Mouse (Mus musculus): ENCODE data around the gene Ppil3.

DNA sequence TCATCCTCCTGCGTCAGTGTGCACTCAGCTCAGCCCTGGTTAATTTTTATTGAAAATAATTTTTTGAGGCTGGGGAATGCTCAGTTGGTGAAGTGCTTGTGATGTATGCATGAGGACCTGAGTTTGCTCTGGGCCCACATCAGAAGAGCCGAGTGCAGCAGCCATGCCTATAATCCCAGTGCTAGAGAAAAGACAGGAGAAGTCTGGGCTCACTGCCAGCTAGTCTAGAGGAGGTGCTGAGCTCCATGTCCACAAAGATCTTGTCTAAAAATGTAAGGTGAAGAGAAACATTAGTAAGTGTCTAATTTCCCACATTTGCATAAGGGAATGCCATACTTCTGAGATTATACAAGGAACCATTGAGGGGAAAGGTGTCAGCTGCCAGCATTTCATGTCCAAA is 13.6 kb upstream of the Ppil3 start:
- TF ChIP-seq POLR2A (IDR thresholded peaks at IDR 0.05; ENCODE audit: borderline replicate concordance, insufficient read depth, low read length) (no peak), CTCF (IDR thresholded peaks at IDR 0.05; ENCODE audit: borderline replicate concordance, insufficient read depth, low read depth, low read length) (no peak)

Data from cerebellum, adult 2 months (tissue).